In the genomic region with DNA sequence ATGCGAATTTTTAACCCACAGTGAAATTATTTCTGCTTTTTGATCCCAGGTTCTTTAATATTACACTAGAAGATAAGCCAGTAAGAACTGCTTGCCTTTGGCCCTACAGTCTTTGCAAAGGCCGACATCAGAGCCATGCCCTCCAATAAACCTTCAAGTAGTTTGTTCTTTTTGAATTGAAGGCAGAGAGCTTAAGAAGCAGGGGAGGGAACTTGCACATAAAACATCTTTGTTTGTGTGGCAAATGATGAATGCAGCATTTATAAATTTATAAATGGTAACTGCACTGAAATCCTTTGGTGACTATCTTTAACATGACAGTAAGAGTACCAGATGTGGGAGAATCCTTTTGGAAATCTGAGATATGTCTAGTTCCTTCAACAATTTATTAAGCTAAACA, we compare ENCODE assay signal across 20 mouse cellular contexts.
"Had no signal": no experiment of that assay in that cellular context is flagged by ENCODE, and none has a peak within 500 bp of the region (broad histone marks: within the 10 kb centered on the region; RNA-seq: fewer than 3 reads in every experiment).

No protein-coding gene starts in this region.

- H3K36me3 ChIP-seq: limb, embryonic 10.5 days; limb, embryonic 13.5 days; lung, embryonic 15.5 days; midbrain, embryonic 10.5 days; midbrain, embryonic 15.5 days; neural tube, embryonic 13.5 days; stomach, embryonic 15.5 days had no signal

- H3K9ac ChIP-seq: limb, embryonic 13.5 days; liver, embryonic 12.5 days; liver, embryonic 15.5 days; lung, embryonic 15.5 days; midbrain, embryonic 15.5 days; neural tube, embryonic 13.5 days; stomach, embryonic 15.5 days had no signal

- H3K9me3 ChIP-seq: limb, embryonic 10.5 days; limb, embryonic 13.5 days; liver, embryonic 12.5 days; liver, embryonic 15.5 days; lung, embryonic 15.5 days; megakaryocyte, embryonic 14.5 days; midbrain, embryonic 10.5 days; midbrain, embryonic 15.5 days; neural tube, embryonic 13.5 days; stomach, embryonic 15.5 days had no signal

- H3K27ac ChIP-seq: limb, embryonic 10.5 days; limb, embryonic 13.5 days; liver, embryonic 12.5 days; liver, embryonic 15.5 days; lung, embryonic 15.5 days; midbrain, embryonic 10.5 days; midbrain, embryonic 15.5 days; neural tube, embryonic 13.5 days; stomach, embryonic 15.5 days had no signal

- DNase-seq: kidney, adult 9 months; kidney, postnatal 14 days; kidney, postnatal 4 days; liver; lung, adult 18-20 months; lung, postnatal 10 days; lung, postnatal 36 days; right cerebral cortex, postnatal 25 days; spleen, adult 18-20 months; thymus, postnatal 25 days had no signal

- H3K4me3 ChIP-seq: limb, embryonic 10.5 days; limb, embryonic 13.5 days; liver, embryonic 12.5 days; liver, embryonic 15.5 days; lung, embryonic 15.5 days; megakaryocyte, embryonic 14.5 days; midbrain, embryonic 10.5 days; midbrain, embryonic 15.5 days; neural tube, embryonic 13.5 days; stomach, embryonic 15.5 days had no signal

- H3K4me2 ChIP-seq: limb, embryonic 13.5 days; liver, embryonic 12.5 days; liver, embryonic 15.5 days; lung, embryonic 15.5 days; midbrain, embryonic 15.5 days; neural tube, embryonic 13.5 days; stomach, embryonic 15.5 days had no signal

- ATAC-seq: liver, embryonic 12.5 days; midbrain, embryonic 15.5 days had no signal
